8 mouse cellular contexts compared by ENCODE assay signal in the genomic region with DNA sequence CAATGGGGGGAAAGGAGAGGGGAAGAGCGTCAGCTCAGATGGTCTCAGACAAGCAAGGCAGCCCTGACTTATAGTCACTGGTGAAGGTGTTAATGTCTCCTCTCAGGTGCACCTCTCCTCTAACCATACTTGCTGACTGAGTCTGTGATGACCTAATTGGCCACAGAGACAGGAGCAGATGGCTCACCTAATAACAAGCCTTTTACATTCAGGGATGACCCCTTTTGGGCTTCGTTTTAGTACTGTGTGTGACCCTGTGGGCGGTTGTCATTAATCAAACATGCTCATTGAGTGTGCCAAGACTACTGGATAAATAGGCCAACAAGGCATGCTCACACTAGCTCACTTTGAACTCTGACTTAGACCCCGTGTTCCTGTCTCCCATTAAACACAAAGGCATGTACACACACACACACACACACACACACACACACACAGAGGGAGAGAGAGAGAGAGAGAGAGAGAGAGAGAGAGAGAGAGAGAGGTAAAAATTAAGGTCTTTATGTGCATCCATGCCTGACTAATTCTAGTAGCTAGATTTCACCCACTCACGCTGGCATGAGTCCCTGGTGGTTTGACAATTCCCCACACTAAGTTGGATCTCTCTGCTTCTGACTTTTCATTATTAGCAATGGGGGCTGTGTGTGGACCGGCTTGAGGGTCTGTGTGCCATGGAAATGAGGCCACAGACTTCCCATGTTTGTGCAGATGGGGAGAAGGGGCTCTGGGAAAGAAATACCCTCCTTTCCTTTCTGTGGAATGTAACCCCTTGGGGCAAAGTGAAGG.
DNase-seq lines count a peak whose midpoint lies in the region; ATAC-seq lines count a peak whose summit lies in the region.
"Had no signal": no experiment of that assay in that cellular context is flagged by ENCODE, and none has a peak within 500 bp of the region (broad histone marks: within the 10 kb centered on the region; RNA-seq: fewer than 3 reads in every experiment).

No protein-coding gene starts in this region.

- DNase-seq in cerebellum, adult 8-10 months = peak; percentile 56
- DNase-seq in embryonic facial prominence, embryonic 10.5 days (ENCODE audit: low spot score) = no peak
- DNase-seq in neural tube, embryonic 11.5 days (ENCODE audit: low spot score) = peak; percentile 17
- no peak for DNase-seq in thymus, adult 18-20 months
- DNase-seq in adrenal gland, postnatal 4 days (ENCODE audit: low spot score in 2 of 2) = no peak

- no peak overlapping the region for H3K9ac ChIP-seq in kidney, embryonic 15.5 days
- H3K9ac ChIP-seq in kidney, embryonic 14.5 days (ENCODE audit: low read depth, low read length) = no peak overlapping the region
- no peak overlapping the region for H3K9ac ChIP-seq in neural tube, embryonic 11.5 days (ENCODE audit: low read length)
- H3K9ac ChIP-seq: heart, embryonic 13.5 days had no signal

- H3K4me3 ChIP-seq in kidney, embryonic 15.5 days (replicated peaks) = no peak overlapping the region
- no peak overlapping the region for H3K4me3 ChIP-seq in kidney, embryonic 14.5 days (ENCODE audit: low read length)
- no peak overlapping the region for H3K4me3 ChIP-seq in embryonic facial prominence, embryonic 10.5 days
- no peak overlapping the region for H3K4me3 ChIP-seq in neural tube, embryonic 11.5 days (ENCODE audit: low read depth, low read length)
- H3K4me3 ChIP-seq: heart, embryonic 13.5 days had no signal

- peak overlapping the region; percentile 1; the same call in 1 of the 2 replicates for H3K27ac ChIP-seq in kidney, embryonic 15.5 days
- H3K27ac ChIP-seq in kidney, embryonic 14.5 days (ENCODE audit: low read depth, low read length) = no peak overlapping the region
- peak overlapping the region; percentile 51 for H3K27ac ChIP-seq in embryonic facial prominence, embryonic 10.5 days (replicated peaks)
- H3K27ac ChIP-seq in neural tube, embryonic 11.5 days (ENCODE audit: low read depth, low read length) = no peak overlapping the region
- H3K27ac ChIP-seq: heart, embryonic 13.5 days had no signal

- WGBS in kidney, embryonic 15.5 days = 52% methylated on average over 6 of the region's 6 CpGs
- 45% methylated on average over 6 of the region's 6 CpGs for WGBS in kidney, embryonic 14.5 days
- WGBS in embryonic facial prominence, embryonic 10.5 days = 75% methylated on average over 6 of the region's 6 CpGs
- 58% methylated on average over 6 of the region's 6 CpGs for WGBS in neural tube, embryonic 11.5 days

- ATAC-seq in kidney, embryonic 15.5 days (replicated peaks; ENCODE audit: low FRiP score) = no peak
- no peak for ATAC-seq in kidney, embryonic 14.5 days (ENCODE audit: low FRiP score, low TSS enrichment)
- no peak for ATAC-seq in neural tube, embryonic 11.5 days (ENCODE audit: insufficient read depth, low FRiP score, low TSS enrichment)

- peaks cover 18% of the 10 kb centered on the region for H3K4me1 ChIP-seq in kidney, embryonic 15.5 days
- H3K4me1 ChIP-seq in kidney, embryonic 14.5 days (ENCODE audit: control insufficient read depth, insufficient read depth, low read length) = 0 out of 2 replicates have a peak, but pooled peaks cover 4% of the 10 kb centered on the region
- peaks cover 49% of the 10 kb centered on the region for H3K4me1 ChIP-seq in embryonic facial prominence, embryonic 10.5 days
- H3K4me1 ChIP-seq in neural tube, embryonic 11.5 days (ENCODE audit: control insufficient read depth, insufficient read depth, low read length) = peaks cover 5% of the 10 kb centered on the region; the same call in 1 of the 2 replicates

- H3K27me3 ChIP-seq in kidney, embryonic 15.5 days = 0 out of 2 replicates have a peak, but pooled peaks cover 5% of the 10 kb centered on the region
- H3K27me3 ChIP-seq in kidney, embryonic 14.5 days (ENCODE audit: control insufficient read depth, insufficient read depth, low read length) = no peaks in the 10 kb centered on the region
- H3K27me3 ChIP-seq in embryonic facial prominence, embryonic 10.5 days (replicated peaks; ENCODE audit: low read depth, poor library complexity, severe bottlenecking) = no peaks in the 10 kb centered on the region
- H3K27me3 ChIP-seq in neural tube, embryonic 11.5 days (ENCODE audit: control insufficient read depth, insufficient read depth, low read length) = no peaks in the 10 kb centered on the region
- H3K27me3 ChIP-seq: heart, embryonic 13.5 days had no signal

- no peak overlapping the region for H3K4me2 ChIP-seq in kidney, embryonic 15.5 days
- no peak overlapping the region for H3K4me2 ChIP-seq in kidney, embryonic 14.5 days (replicated peaks; ENCODE audit: low read depth, low read length)
- H3K4me2 ChIP-seq in neural tube, embryonic 11.5 days (ENCODE audit: low read depth) = no peak overlapping the region
- H3K4me2 ChIP-seq: heart, embryonic 13.5 days had no signal

- no peaks in the 10 kb centered on the region for H3K9me3 ChIP-seq in kidney, embryonic 15.5 days (replicated peaks)
- no peaks in the 10 kb centered on the region for H3K9me3 ChIP-seq in kidney, embryonic 14.5 days (ENCODE audit: control insufficient read depth, low read length)
- no peaks in the 10 kb centered on the region for H3K9me3 ChIP-seq in embryonic facial prominence, embryonic 10.5 days
- H3K9me3 ChIP-seq in neural tube, embryonic 11.5 days (ENCODE audit: control insufficient read depth, low read length) = no peaks in the 10 kb centered on the region
- H3K9me3 ChIP-seq: heart, embryonic 13.5 days had no signal

- no peaks in the 10 kb centered on the region for H3K36me3 ChIP-seq in kidney, embryonic 15.5 days
- no peaks in the 10 kb centered on the region for H3K36me3 ChIP-seq in kidney, embryonic 14.5 days (ENCODE audit: control insufficient read depth, insufficient read depth, low read length)
- no peaks in the 10 kb centered on the region for H3K36me3 ChIP-seq in embryonic facial prominence, embryonic 10.5 days (replicated peaks)
- no peaks in the 10 kb centered on the region for H3K36me3 ChIP-seq in neural tube, embryonic 11.5 days (ENCODE audit: control insufficient read depth, insufficient read depth, low read length)
- H3K36me3 ChIP-seq: heart, embryonic 13.5 days had no signal

Comparison
In these comparisons a context has a peak if more than half of its experiments do, and no peak if none do; other contexts are left out.
1. H3K27ac ChIP-seq: peak in kidney, embryonic 15.5 days (single experiment) and embryonic facial prominence, embryonic 10.5 days (single experiment); none in kidney, embryonic 14.5 days (single experiment) and neural tube, embryonic 11.5 days (single experiment).
2. DNase-seq: peak in cerebellum, adult 8-10 months (single experiment) and neural tube, embryonic 11.5 days (single experiment); none in embryonic facial prominence, embryonic 10.5 days (single experiment), thymus, adult 18-20 months (0 of 2) and adrenal gland, postnatal 4 days (0 of 2).